ENCODE assay signal across 15 mouse cellular contexts in genomic region chr6:91963429-91963828, GRCm38 (mm10). TPM values are rescaled to one million over a fixed set of nuclear protein-coding genes. Genes with fewer than 3 reads are reported as not detected.
A peak's percentile ranks its signal among the peaks of the same experiment; 100 is the strongest.
DNase-seq lines count a peak whose midpoint lies in the region; ATAC-seq lines count a peak whose summit lies in the region.
"Had no signal": no experiment of that assay in that cellular context is flagged by ENCODE, and none has a peak within 500 bp of the region (broad histone marks: within the 10 kb centered on the region; RNA-seq: fewer than 3 reads in every experiment).

No protein-coding gene starts in this region.

- DNase-seq in limb, embryonic 10.5 days (ENCODE audit: low spot score), result no peak
- DNase-seq in embryo, embryonic 11 days, result peak; percentile 46
- DNase-seq in adrenal gland, postnatal 4 days (ENCODE audit: low spot score in 2 of 2), result no peak
- DNase-seq in layer of hippocampus, adult 18-20 months (ENCODE audit: low spot score in 2 of 2), result no peak
- DNase-seq: adrenal gland, postnatal 25 days; cerebellum, adult 8-10 months; heart, postnatal 10 days; right cerebral cortex, postnatal 4 days had no signal

- no peak for ATAC-seq in limb, embryonic 15.5 days (ENCODE audit: insufficient number of reproducible peaks, low FRiP score, low TSS enrichment, low read depth)
- ATAC-seq in kidney, embryonic 15.5 days (replicated peaks; ENCODE audit: low FRiP score), result peak; percentile 63
- peak; percentile 76 for ATAC-seq in neural tube, embryonic 13.5 days (ENCODE audit: low read depth)
- no peak for ATAC-seq in CD4-positive, CD25-positive, alpha-beta regulatory T cell, adult 4 months

- 17% methylated on average over 4 of the region's 4 CpGs for WGBS in limb, embryonic 15.5 days
- 3% methylated on average over 4 of the region's 4 CpGs for WGBS in limb, embryonic 10.5 days
- WGBS in kidney, embryonic 15.5 days, result 6% methylated on average over 4 of the region's 4 CpGs
- 3% methylated on average over 4 of the region's 4 CpGs for WGBS in neural tube, embryonic 13.5 days

- 0 out of 2 replicates have a peak overlapping the region, but pooled peaks have one; percentile 14 for H3K27ac ChIP-seq in limb, embryonic 15.5 days
- H3K27ac ChIP-seq in limb, embryonic 10.5 days, result no peak overlapping the region; the same call in 1 of the 2 replicates
- H3K27ac ChIP-seq in kidney, embryonic 15.5 days, result peak overlapping the region; percentile 67
- H3K27ac ChIP-seq in neural tube, embryonic 13.5 days (replicated peaks), result peak overlapping the region; percentile 62
- H3K27ac ChIP-seq: lung, embryonic 15.5 days had no signal

- H3K4me2 ChIP-seq in limb, embryonic 15.5 days, result no peak overlapping the region
- no peak overlapping the region for H3K4me2 ChIP-seq in kidney, embryonic 15.5 days
- no peak overlapping the region for H3K4me2 ChIP-seq in neural tube, embryonic 13.5 days
- H3K4me2 ChIP-seq: lung, embryonic 15.5 days; midbrain, embryonic 11.5 days had no signal

- H3K9me3 ChIP-seq in limb, embryonic 15.5 days, result no peaks in the 10 kb centered on the region
- H3K9me3 ChIP-seq in limb, embryonic 10.5 days (replicated peaks), result no peaks in the 10 kb centered on the region
- no peaks in the 10 kb centered on the region for H3K9me3 ChIP-seq in kidney, embryonic 15.5 days (replicated peaks)
- no peaks in the 10 kb centered on the region for H3K9me3 ChIP-seq in neural tube, embryonic 13.5 days
- H3K9me3 ChIP-seq: lung, embryonic 15.5 days had no signal

- H3K27me3 ChIP-seq in limb, embryonic 15.5 days, result no peaks in the 10 kb centered on the region
- no peaks in the 10 kb centered on the region for H3K27me3 ChIP-seq in limb, embryonic 10.5 days (ENCODE audit: low read depth, poor library complexity, severe bottlenecking)
- peaks cover 21% of the 10 kb centered on the region; the same call in 1 of the 2 replicates for H3K27me3 ChIP-seq in kidney, embryonic 15.5 days
- H3K27me3 ChIP-seq in neural tube, embryonic 13.5 days, result no peaks in the 10 kb centered on the region; the same call in 1 of the 2 replicates
- H3K27me3 ChIP-seq: lung, embryonic 15.5 days had no signal

- no peak overlapping the region for H3K9ac ChIP-seq in limb, embryonic 15.5 days
- no peak overlapping the region for H3K9ac ChIP-seq in kidney, embryonic 15.5 days
- no peak overlapping the region for H3K9ac ChIP-seq in neural tube, embryonic 13.5 days
- H3K9ac ChIP-seq: lung, embryonic 15.5 days had no signal

- peaks cover 10% of the 10 kb centered on the region; the same call in 1 of the 2 replicates for H3K4me1 ChIP-seq in limb, embryonic 15.5 days
- H3K4me1 ChIP-seq in limb, embryonic 10.5 days, result peaks cover 50% of the 10 kb centered on the region
- H3K4me1 ChIP-seq in kidney, embryonic 15.5 days, result peaks cover 80% of the 10 kb centered on the region
- peaks cover 71% of the 10 kb centered on the region for H3K4me1 ChIP-seq in neural tube, embryonic 13.5 days (replicated peaks)

- H3K4me3 ChIP-seq in limb, embryonic 15.5 days, result no peak overlapping the region
- H3K4me3 ChIP-seq in limb, embryonic 10.5 days, result no peak overlapping the region
- no peak overlapping the region for H3K4me3 ChIP-seq in kidney, embryonic 15.5 days (replicated peaks)
- no peak overlapping the region for H3K4me3 ChIP-seq in neural tube, embryonic 13.5 days
- H3K4me3 ChIP-seq: lung, embryonic 15.5 days had no signal

- H3K36me3 ChIP-seq in limb, embryonic 15.5 days, result no peaks in the 10 kb centered on the region
- no peaks in the 10 kb centered on the region for H3K36me3 ChIP-seq in limb, embryonic 10.5 days
- H3K36me3 ChIP-seq in kidney, embryonic 15.5 days, result no peaks in the 10 kb centered on the region
- H3K36me3 ChIP-seq in neural tube, embryonic 13.5 days, result no peaks in the 10 kb centered on the region
- H3K36me3 ChIP-seq: lung, embryonic 15.5 days had no signal

RNA-seq across cellular contexts. Expression of gene Fgd5, which starts 15.2 kb away (rescaled TPM):
- 10.2 and 10.3 TPM in 2 replicates for polyA plus RNA-seq in limb, embryonic 15.5 days (2015; fragmentation: Nextera tagmentation; extraction: Ambion mirVana)
- polyA plus RNA-seq in limb, embryonic 10.5 days (2016; fragmentation: Nextera tagmentation; extraction: Ambion mirVana), result 7.0 and 8.0 TPM in 2 replicates
- 18.1 and 18.7 TPM in 2 replicates for polyA plus RNA-seq in kidney, embryonic 15.5 days (2015; fragmentation: Nextera tagmentation; extraction: Ambion mirVana)
- polyA plus RNA-seq in neural tube, embryonic 13.5 days (2015; fragmentation: Nextera tagmentation; extraction: Ambion mirVana), result 21.7 and 24.2 TPM in 2 replicates
- total RNA-seq in adrenal gland, postnatal 4 days (2021), result 10 to 100 TPM; 23.7 to 25.8 TPM
- under 1 TPM in 1 of 2 experiments, not detected in 1; 0.08 TPM for polyA plus RNA-seq in CD4-positive, CD25-positive, alpha-beta regulatory T cell, adult 4 months (2017; shearing (Covaris generic))
- total RNA-seq in layer of hippocampus, adult 18-20 months (2021), result 1 to 10 TPM; 4.4 to 4.7 TPM
- total RNA-seq: CH12.LX had no signal

Comparison
In these comparisons a context has a peak if more than half of its experiments do, and no peak if none do; other contexts are left out.
1. ATAC-seq: peak in kidney, embryonic 15.5 days (single experiment) and neural tube, embryonic 13.5 days (single experiment); none in limb, embryonic 15.5 days (single experiment) and CD4-positive, CD25-positive, alpha-beta regulatory T cell, adult 4 months (single experiment).